Comparison of ENCODE assay signal across 13 mouse cellular contexts in the genomic region with DNA sequence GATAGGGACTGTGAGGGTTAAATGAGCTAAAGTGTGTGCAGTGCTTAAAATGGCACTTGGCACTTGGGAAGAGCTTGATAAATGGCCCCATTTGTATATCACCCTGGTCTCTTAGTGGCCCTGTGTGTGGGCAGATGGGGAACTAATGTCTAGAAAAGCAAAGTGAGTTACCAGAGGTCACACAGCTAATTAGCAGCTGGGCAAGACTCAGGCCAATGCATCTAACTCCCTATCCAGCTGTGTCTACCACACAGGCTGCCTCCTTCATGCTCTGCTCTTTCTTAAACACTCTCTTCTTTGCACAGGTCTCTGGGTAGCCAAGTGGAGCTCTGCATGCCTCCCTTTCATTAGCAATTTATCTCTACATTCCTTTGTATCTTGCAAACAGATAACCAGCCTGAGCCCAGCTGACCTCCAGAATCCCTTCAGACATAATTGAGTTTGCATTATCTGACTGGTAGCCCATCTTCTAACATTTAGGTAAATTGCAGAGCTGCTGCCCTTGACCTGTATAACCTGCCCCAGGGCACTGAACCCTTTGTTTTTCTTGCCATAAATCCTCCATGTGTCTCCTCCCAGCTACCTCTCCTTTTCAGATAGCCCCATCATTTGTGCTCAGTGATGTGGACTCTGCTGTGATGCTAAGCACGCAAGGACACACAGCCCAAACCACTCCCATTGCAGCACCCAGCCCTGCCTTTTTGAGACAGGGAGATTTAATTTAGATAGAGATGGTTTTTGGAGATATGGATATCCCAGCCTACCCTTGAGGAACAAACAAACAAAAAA.
"Had no signal": no experiment of that assay in that cellular context is flagged by ENCODE, and none has a peak within 500 bp of the region (broad histone marks: within the 10 kb centered on the region; RNA-seq: fewer than 3 reads in every experiment).

No protein-coding gene starts in this region.

- H3K9me3 ChIP-seq: liver, embryonic 15.5 days; midbrain, embryonic 10.5 days had no signal

- H3K27ac ChIP-seq: hindbrain, postnatal 0 days; liver, embryonic 15.5 days; midbrain, embryonic 10.5 days had no signal

- H3K9ac ChIP-seq: liver, embryonic 15.5 days had no signal

- H3K27me3 ChIP-seq: liver, embryonic 15.5 days had no signal

- H3K4me1 ChIP-seq: liver, embryonic 15.5 days had no signal

- H3K4me2 ChIP-seq: liver, embryonic 11.5 days; liver, embryonic 15.5 days had no signal

- ATAC-seq: hindbrain, postnatal 0 days; lung, postnatal 0 days; midbrain, embryonic 16.5 days had no signal

- H3K4me3 ChIP-seq: liver, embryonic 15.5 days; midbrain, embryonic 10.5 days had no signal

- DNase-seq: kidney, adult 8-10 months; left cerebral cortex, postnatal 4 days; lung, adult 2 months; lung, postnatal 36 days; spleen, adult 18-20 months; thymus, adult 18-20 months; thymus, postnatal 25 days had no signal

- H3K36me3 ChIP-seq: liver, embryonic 15.5 days; midbrain, embryonic 10.5 days had no signal
